Mouse (Mus musculus) embryonic facial prominence, embryonic 10.5 days (tissue): ENCODE measurements around the gene Rasa2. TPM values are rescaled to one million over a fixed set of nuclear protein-coding genes. Genes with fewer than 3 reads are reported as not detected.

Experiments used
- DNase-seq: peaks from one replicate; pipeline ENCODE4 v3.0.0-alpha.2; 2017; ENCODE audit warnings: low spot score
- H3K27ac ChIP-seq: fragments of 300-500 bp; sonication (generic); replicated peaks from 2 replicates; pipeline ENCODE4 v1.5.1; 2016; ENCODE audit warnings: mild to moderate bottlenecking
- H3K27me3 ChIP-seq: fragments of 300-500 bp; sonication (generic); replicated peaks from 2 replicates; pipeline ENCODE4 v1.6.1; 2016; ENCODE audit warnings: low read depth, mild to moderate bottlenecking; ENCODE audit not compliant: poor library complexity, severe bottlenecking
- H3K36me3 ChIP-seq: fragments of 300-500 bp; sonication (generic); replicated peaks from 2 replicates; pipeline ENCODE4 v1.6.1; 2016; ENCODE audit warnings: mild to moderate bottlenecking, moderate library complexity
- H3K4me1 ChIP-seq: fragments of 300-500 bp; sonication (generic); 2 replicates; pipeline ENCODE4 v1.6.1; 2016
- H3K4me3 ChIP-seq: fragments of 300-500 bp; sonication (generic); 2 replicates; pipeline ENCODE4 v1.5.1; 2016; ENCODE audit warnings: mild to moderate bottlenecking, moderate library complexity
- H3K9me3 ChIP-seq: fragments of 300-500 bp; sonication (generic); 2 replicates; pipeline ENCODE4 v1.6.1; 2016; ENCODE audit warnings: mild to moderate bottlenecking
- WGBS: fragments of 180-500 bp; shearing (Covaris S2); methylation state at CpG from one replicate; pipeline ENCODE4 v1.1.7; 2016; 5-methylcytosine and 5-hydroxymethylcytosine counted together
- polyA plus RNA-seq: library from polyadenylated mRNA; unstranded; fragments of >200 nt; fragmentation: Nextera tagmentation; extraction: Ambion mirVana; gene quantifications from 2 replicates; pipeline ENCODE4 v1.2.1, GENCODE M21; 2016

Rasa2 gene
- polyA plus RNA-seq, 1 experiment from 2014 or later: 15.8 TPM

GRCm38 (mm10) chr9:96635899-96636298 is 4.5 kb upstream of the Rasa2 start:
- Histone ChIP-seq H3K27me3 (peaks cover 22% of the 10 kb centered on the region), H3K4me1 (peaks cover 18% of the 10 kb centered on the region), H3K9me3 (no peaks in the 10 kb centered on the region), H3K36me3 (no peaks in the 10 kb centered on the region), H3K4me3 (no peak overlapping the region), H3K27ac (no peak overlapping the region)
- 69% methylated on average over 3 of the region's 3 CpGs for WGBS
- no peak for DNase-seq

DNA sequence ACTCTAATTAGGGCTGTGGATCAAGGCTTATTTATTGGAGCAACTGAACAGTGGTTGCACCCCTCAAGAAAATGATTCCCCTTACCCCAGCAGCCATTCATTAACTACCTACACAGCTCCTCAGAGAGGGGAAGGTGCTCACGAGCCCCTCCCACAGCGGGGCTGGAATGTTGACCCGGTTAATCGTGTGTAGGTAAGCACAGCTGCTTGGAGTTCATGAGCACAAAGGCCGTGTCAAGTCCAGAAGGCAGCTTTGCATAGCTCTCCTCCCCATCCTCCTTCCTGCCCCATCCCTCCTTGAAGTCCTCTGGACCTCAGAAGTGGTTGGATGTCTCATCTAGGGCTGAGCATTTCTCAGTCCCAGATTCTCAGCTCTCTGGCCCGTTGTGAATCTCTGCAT is 3.8 kb upstream of the Rasa2 start:
- WGBS: 70% methylated on average over 6 of the region's 6 CpGs
- Histone ChIP-seq H3K27me3 (peaks cover 22% of the 10 kb centered on the region), H3K4me1 (peaks cover 20% of the 10 kb centered on the region), H3K36me3 (no peaks in the 10 kb centered on the region), H3K27ac (no peak overlapping the region), H3K9me3 (no peaks in the 10 kb centered on the region), H3K4me3 (no peak overlapping the region)
- DNase-seq: no peak

DNA sequence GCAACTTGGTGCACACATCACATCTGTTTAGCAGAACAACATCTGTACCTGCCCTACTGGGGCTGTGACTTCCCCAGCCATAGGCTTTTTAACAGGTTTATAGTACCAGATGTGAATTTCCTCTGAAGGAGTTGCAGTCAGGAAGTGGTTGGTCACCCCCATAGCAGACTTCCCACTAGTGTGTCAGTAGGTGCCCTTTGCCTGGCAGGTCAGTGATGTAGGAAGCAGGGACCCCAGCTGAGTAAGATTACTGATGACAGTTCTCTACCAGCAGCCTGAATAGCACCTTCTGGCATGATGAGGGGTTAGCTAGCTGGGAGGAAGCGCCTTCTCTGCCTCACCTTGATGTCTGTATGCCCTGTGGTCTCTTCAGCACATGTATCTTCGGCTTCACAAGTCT is 2.4 kb upstream of the Rasa2 start:
- Histone ChIP-seq H3K27me3 (peaks cover 22% of the 10 kb centered on the region), H3K27ac (no peak overlapping the region), H3K9me3 (no peaks in the 10 kb centered on the region), H3K36me3 (no peaks in the 10 kb centered on the region), H3K4me1 (peaks cover 26% of the 10 kb centered on the region), H3K4me3 (no peak overlapping the region)
- WGBS: 83% methylated on average over 2 of the region's 2 CpGs
- DNase-seq: no peak

DNA sequence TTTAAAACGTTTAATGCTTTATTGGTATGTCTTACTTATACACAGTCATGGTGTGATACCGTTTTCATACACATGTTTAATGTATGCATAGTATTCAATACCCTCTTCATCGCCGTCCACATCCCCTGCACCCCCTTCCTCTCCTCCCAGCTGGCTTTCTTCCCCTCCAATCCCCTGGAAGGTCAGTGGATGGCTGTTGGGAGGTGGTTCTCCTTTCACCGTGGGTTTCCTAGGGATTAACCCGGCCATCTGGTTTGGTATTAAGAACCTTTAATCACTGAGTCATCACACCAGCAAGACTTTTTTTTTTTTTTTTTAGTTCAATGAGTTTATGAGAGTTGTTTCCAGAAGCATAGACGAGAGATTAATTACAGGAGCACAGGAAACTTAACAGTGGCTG is 1.3 kb upstream of the Rasa2 start:
- WGBS: 58% methylated on average over 7 of the region's 7 CpGs
- Histone ChIP-seq H3K27ac (no peak overlapping the region), H3K4me3 (no peak overlapping the region), H3K36me3 (no peaks in the 10 kb centered on the region), H3K4me1 (peaks cover 31% of the 10 kb centered on the region), H3K27me3 (peaks cover 22% of the 10 kb centered on the region), H3K9me3 (no peaks in the 10 kb centered on the region)
- no peak for DNase-seq

DNA sequence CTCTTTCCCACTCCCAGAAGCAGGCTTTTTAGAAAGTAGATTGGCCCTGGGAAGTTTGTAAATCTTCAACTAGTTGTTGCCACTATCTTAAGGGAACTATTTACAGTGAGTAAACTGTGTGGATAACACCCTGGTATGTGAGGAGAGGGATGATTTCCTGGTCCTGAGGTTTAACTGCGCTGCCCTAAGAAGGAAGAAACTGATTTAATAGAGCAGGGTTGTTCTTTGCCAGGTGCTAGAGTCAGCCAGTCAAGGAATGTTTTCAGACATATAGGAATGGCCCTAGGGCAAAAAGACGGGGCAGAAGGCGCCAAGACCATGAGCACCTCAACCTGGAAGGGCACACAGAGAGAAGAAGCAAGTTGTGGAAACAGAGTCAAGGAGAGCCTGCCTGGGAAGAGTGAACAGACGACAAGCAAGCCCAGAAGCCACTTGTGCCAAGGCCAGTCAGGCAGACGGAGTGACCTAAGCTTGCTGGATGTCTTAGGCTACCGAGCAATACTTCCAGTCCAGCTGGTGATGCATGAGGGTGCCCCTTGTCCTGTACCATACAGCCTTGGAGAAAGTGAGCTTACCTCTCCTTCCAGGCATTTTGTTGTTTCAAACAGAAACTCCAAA is 765 bp upstream of the Rasa2 start:
- H3K4me1 ChIP-seq: peaks cover 36% of the 10 kb centered on the region
- peak overlapping the region; percentile 94 for H3K4me3 ChIP-seq
- 55% methylated on average over 6 of the region's 6 CpGs for WGBS
- H3K9me3 ChIP-seq: no peaks in the 10 kb centered on the region
- no peak overlapping the region for H3K27ac ChIP-seq
- H3K36me3 ChIP-seq: no peaks in the 10 kb centered on the region
- no peak for DNase-seq
- H3K27me3 ChIP-seq: peaks cover 22% of the 10 kb centered on the region

- H3K27ac ChIP-seq: peak overlapping the region; percentile 99
- H3K9me3 ChIP-seq: no peaks in the 10 kb centered on the region
- no peaks in the 10 kb centered on the region for H3K36me3 ChIP-seq
- WGBS: under 1% methylated on average over 102 of the region's 105 CpGs
- peaks cover 37% of the 10 kb centered on the region for H3K4me1 ChIP-seq
- H3K27me3 ChIP-seq: peaks cover 22% of the 10 kb centered on the region
- peak; percentile 81 for DNase-seq
- H3K4me3 ChIP-seq: peak overlapping the region; percentile 94
Measured at GRCm38 (mm10) chr9:96630571-96631388, 637 bp downstream of the Rasa2 start.

- Histone ChIP-seq H3K36me3 (peaks cover 5% of the 10 kb centered on the region), H3K27ac (no peak overlapping the region), H3K9me3 (no peaks in the 10 kb centered on the region), H3K27me3 (peaks cover 22% of the 10 kb centered on the region), H3K4me1 (peaks cover 31% of the 10 kb centered on the region), H3K4me3 (no peak overlapping the region)
- WGBS: 66% methylated on average over 4 of the region's 4 CpGs
- no peak for DNase-seq
Measured at GRCm38 (mm10) chr9:96629151-96629550, 2.3 kb downstream of the Rasa2 start.

GRCm38 (mm10) chr9:96627557-96628085 is 3.8 kb downstream of the Rasa2 start:
- Histone ChIP-seq H3K36me3 (peaks cover 9% of the 10 kb centered on the region), H3K4me3 (no peak overlapping the region), H3K27ac (no peak overlapping the region), H3K9me3 (no peaks in the 10 kb centered on the region), H3K4me1 (peaks cover 31% of the 10 kb centered on the region), H3K27me3 (peaks cover 8% of the 10 kb centered on the region)
- DNase-seq: no peak
- 46% methylated on average over 5 of the region's 5 CpGs for WGBS

DNA sequence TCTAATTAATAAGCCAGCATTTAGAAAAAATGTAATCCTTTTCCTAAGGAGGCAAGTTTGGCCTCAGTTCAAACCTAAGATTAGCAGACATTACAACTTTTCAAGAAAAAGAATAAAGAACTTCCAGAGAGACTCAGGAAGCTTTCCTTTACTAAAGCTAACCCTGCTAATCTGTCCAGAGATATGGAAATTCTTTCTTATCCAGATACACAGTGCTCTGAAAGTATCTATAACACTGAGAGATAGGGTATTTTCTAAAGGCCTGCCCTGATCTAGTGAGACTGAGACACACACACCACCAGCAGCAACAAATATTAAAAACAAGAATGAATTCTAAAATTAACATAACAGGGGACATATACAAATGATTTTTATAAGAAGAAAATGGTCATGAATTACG is 4.4 kb downstream of the Rasa2 start:
- WGBS: 75% methylated on average over 1 of the region's 1 CpGs
- Histone ChIP-seq H3K4me1 (peaks cover 27% of the 10 kb centered on the region), H3K36me3 (peaks cover 9% of the 10 kb centered on the region), H3K4me3 (no peak overlapping the region), H3K27ac (no peak overlapping the region), H3K9me3 (no peaks in the 10 kb centered on the region), H3K27me3 (peaks cover 2% of the 10 kb centered on the region)
- DNase-seq: no peak

GRCm38 (mm10) chr9:96618448-96619176 is 12.8 kb downstream of the Rasa2 start:
- 0 out of 2 replicates have a peak, but pooled peaks cover 4% of the 10 kb centered on the region for H3K36me3 ChIP-seq
- no peak overlapping the region for H3K27ac ChIP-seq
- H3K9me3 ChIP-seq: no peaks in the 10 kb centered on the region
- H3K27me3 ChIP-seq: no peaks in the 10 kb centered on the region
- 90% methylated on average over 4 of the region's 4 CpGs for WGBS
- no peak for DNase-seq
- H3K4me3 ChIP-seq: no peak overlapping the region
- H3K4me1 ChIP-seq: no peaks in the 10 kb centered on the region

DNA sequence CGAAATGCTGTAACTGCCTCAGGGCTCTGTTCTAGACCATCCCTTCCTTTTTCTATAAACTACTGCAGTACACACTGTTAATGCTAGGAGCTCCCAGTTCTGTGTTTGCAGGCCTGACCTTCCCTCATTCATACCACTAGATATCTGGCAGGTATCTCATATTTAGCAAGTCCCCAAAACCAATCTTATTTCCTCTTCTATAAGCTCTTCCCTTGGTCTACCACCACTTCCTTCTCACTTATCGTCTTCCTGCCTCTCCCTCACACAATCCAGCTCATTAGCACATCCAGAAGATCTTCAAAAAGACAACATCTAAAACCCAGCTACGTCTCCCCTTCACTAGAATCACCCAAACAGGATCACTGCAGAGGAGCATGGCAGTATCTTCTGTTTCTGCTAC is 19.1 kb downstream of the Rasa2 start:
- Histone ChIP-seq H3K4me1 (peaks cover 11% of the 10 kb centered on the region; the same call in 1 of the 2 replicates), H3K27ac (no peak overlapping the region), H3K4me3 (no peak overlapping the region), H3K27me3 (no peaks in the 10 kb centered on the region), H3K9me3 (peaks cover 5% of the 10 kb centered on the region; the same call in 1 of the 2 replicates), H3K36me3 (peaks cover 25% of the 10 kb centered on the region)
- WGBS: 81% methylated on average over 3 of the region's 3 CpGs
- DNase-seq: no peak

DNA sequence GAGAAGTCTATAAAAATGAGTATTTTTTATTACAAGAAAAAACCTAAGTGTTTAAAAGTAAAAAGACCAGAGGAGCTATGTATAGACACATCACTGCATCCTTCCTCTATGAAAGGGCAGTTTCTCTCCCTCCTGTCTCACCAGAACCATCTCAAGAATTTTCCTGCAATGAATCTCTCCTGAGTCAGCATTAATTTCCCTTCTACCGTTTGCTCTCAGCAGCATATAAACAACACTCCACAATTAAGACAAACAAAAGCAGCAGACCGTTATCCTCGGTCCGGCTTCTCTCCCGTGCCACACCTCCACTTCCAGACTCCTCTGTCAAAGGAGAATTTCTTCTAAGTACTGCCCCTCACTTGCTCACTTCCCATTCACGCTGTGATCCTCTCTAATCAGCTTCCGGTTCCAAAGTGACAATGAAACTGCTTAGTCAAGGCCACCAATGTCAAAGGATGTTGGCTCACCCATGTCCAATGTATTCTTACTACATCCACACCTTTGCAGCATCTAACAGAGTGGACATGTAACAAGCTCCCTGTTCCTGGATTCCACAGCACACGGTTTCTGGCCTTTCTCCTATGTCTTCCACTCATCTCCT is 19.6 kb downstream of the Rasa2 start:
- Histone ChIP-seq H3K27me3 (no peaks in the 10 kb centered on the region), H3K27ac (no peak overlapping the region), H3K4me3 (no peak overlapping the region), H3K9me3 (peaks cover 10% of the 10 kb centered on the region; the same call in 1 of the 2 replicates), H3K4me1 (peaks cover 11% of the 10 kb centered on the region; the same call in 1 of the 2 replicates), H3K36me3 (peaks cover 30% of the 10 kb centered on the region)
- DNase-seq: no peak
- 65% methylated on average over 8 of the region's 8 CpGs for WGBS
